Mouse (Mus musculus): ENCODE measurements at regions not wholly inside any gene's neighbourhood (a gene's known extent, or its start where the extent isn't known, plus 50 kb on each side); places are given as distances from the start of the nearest gene placed in this dataset.

DNA sequence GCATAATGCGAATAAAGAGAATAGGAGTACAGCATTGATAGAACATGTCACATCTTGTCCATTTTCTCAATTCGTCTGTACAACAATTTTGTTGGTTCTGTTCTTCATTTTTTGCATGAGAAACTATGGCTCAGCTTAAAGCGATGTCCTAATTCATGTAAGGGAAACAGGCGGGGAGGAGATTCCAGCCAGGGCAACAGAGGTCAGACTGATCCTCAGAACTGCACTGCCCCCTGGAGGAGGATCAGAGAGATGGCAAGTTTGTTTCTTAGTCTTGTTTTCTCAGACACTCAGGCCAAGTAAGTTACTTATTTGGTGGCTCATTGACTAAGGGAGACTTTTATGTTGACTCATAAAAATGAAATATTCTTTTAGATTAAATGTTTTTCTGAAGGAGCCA lies 165.7 kb upstream of the Ccdc54 start:
- 0 out of 2 replicates have a peak, but pooled peaks have one; percentile 61 for TF ChIP-seq EP300 (IDR thresholded peaks at IDR 0.05; ENCODE audit: insufficient read depth, low read depth, low read length)
- peak; percentile 90 for TF ChIP-seq CTCF (IDR thresholded peaks at IDR 0.05)
